Comparison of ENCODE assay signal across 8 mouse cellular contexts in the genomic region with DNA sequence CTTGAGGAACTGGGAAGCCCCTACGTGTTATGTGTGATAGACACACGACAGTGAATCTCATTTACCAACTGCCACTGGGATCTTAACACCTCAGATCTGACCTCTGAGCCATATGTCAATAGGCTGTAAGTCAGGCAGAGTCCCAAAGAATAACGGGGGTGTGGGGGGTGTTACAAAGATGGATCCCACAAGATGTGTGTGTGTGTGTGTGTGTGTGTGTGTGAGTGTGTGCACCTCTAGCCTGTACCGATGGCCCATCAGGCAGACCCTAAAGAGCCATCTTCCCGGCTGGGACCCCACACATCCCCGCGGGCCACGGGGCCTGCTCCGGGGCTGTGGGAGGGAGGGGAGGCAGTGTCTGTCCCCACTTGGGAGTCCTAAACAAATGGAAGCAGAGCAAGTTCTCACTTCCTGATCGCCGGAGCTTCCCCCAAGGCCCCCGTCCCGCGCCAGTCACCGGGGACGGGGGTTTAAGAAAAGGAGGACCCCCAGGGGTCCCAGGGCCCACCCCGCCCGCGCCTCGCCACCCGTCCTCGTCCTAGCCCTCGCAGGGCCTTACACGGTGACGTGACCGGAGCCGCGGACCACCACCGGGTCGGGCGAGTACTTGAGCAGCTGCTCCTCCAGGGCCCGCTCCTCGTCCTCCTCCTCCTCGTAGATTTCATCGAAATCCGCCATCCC. TPM values are rescaled to one million over a fixed set of nuclear protein-coding genes. Genes with fewer than 3 reads are reported as not detected.
A peak's percentile ranks its signal among the peaks of the same experiment; 100 is the strongest.
DNase-seq lines count a peak whose midpoint lies in the region; ATAC-seq and TF ChIP-seq lines count a peak whose summit lies in the region.

No protein-coding gene starts in this region.

- H3K27ac ChIP-seq in liver, embryonic 14.5 days: peak overlapping the region; percentile 66
- peak overlapping the region; percentile 91 for H3K27ac ChIP-seq in neural tube, embryonic 15.5 days (replicated peaks)

- peak; percentile 20; the same call in 1 of the 2 replicates for ATAC-seq in common myeloid progenitor, adult 5-6 weeks (replicated peaks; ENCODE audit: low read depth, poor library complexity, severe bottlenecking)
- peak; percentile 64 for ATAC-seq in liver, embryonic 14.5 days (ENCODE audit: insufficient read depth)
- ATAC-seq in neural tube, embryonic 15.5 days (ENCODE audit: low FRiP score): peak; percentile 87

- DNase-seq in left cerebral cortex, postnatal 25 days (ENCODE audit: low spot score in 2 of 2): peak; percentile 17 to 23
- DNase-seq in left cerebral cortex, adult 11 months (ENCODE audit: low spot score): no peak
- DNase-seq in MN1 (ENCODE audit: low spot score): peak; percentile 21
- peak; percentile 10 for DNase-seq in heart, postnatal 25 days (ENCODE audit: low spot score)
- DNase-seq in liver, embryonic 14.5 days (ENCODE audit: low read depth in 3 of 3, low spot score in 3 of 3): peak in 1 of 3 experiments; percentile 9
- DNase-seq in left cerebral cortex, postnatal 36 days (ENCODE audit: low spot score in 2 of 2): no peak

- H3K36me3 ChIP-seq in liver, embryonic 14.5 days (replicated peaks; ENCODE audit: control insufficient read depth, insufficient read depth, low read depth): no peaks in the 10 kb centered on the region
- H3K36me3 ChIP-seq in neural tube, embryonic 15.5 days: no peaks in the 10 kb centered on the region

- WGBS in liver, embryonic 14.5 days (ENCODE audit: insufficient replicate concordance): under 1% methylated on average over 36 of the region's 36 CpGs
- 0% methylated on average over 32 of the region's 36 CpGs for WGBS in neural tube, embryonic 15.5 days

- no peaks in the 10 kb centered on the region for H3K27me3 ChIP-seq in liver, embryonic 14.5 days (ENCODE audit: control insufficient read depth, insufficient read depth, low read length)
- H3K27me3 ChIP-seq in neural tube, embryonic 15.5 days (replicated peaks): 0 out of 2 replicates have a peak, but pooled peaks cover 4% of the 10 kb centered on the region

- peaks cover 3 to 9% of the 10 kb centered on the region in 2 experiments; a peak in 3 of 4 replicates for H3K4me1 ChIP-seq in liver, embryonic 14.5 days (replicated peaks; ENCODE audit: control insufficient read depth in 2 of 2, insufficient read depth in 2 of 2, low read length in 1 of 2)
- peaks cover 17% of the 10 kb centered on the region for H3K4me1 ChIP-seq in neural tube, embryonic 15.5 days

- TF ChIP-seq CTCF in liver, embryonic 14.5 days (IDR thresholded peaks at IDR 0.05; ENCODE audit: low read depth): no peak

- H3K9ac ChIP-seq in liver, embryonic 14.5 days (replicated peaks): peak overlapping the region; percentile 98
- H3K9ac ChIP-seq in neural tube, embryonic 15.5 days (replicated peaks): peak overlapping the region; percentile 99

- no peak for TF ChIP-seq EP300 in liver, embryonic 14.5 days (IDR thresholded peaks at IDR 0.05; ENCODE audit: low read depth)

- peak overlapping the region; percentile 92 to 95 for H3K4me3 ChIP-seq in liver, embryonic 14.5 days (ENCODE audit: insufficient read depth in 1 of 2, low read depth in 2 of 2, low read length in 2 of 2)
- H3K4me3 ChIP-seq in neural tube, embryonic 15.5 days (replicated peaks): peak overlapping the region; percentile 97

- H3K9me3 ChIP-seq in liver, embryonic 14.5 days (ENCODE audit: control insufficient read depth, low read length): no peaks in the 10 kb centered on the region
- H3K9me3 ChIP-seq in neural tube, embryonic 15.5 days (replicated peaks): no peaks in the 10 kb centered on the region

- intact Hi-C loops in left cerebral cortex, postnatal 25 days (cut with DNase I): loop anchor here (5.0 to 10.0 kb wide), 2 partner anchors 101 to 409 kb away; no protein-coding TSS in a partner anchor
- intact Hi-C loops in heart, postnatal 25 days (cut with DNase I): loop anchor here (5.0 kb wide), 1 partner anchor 71 kb away; no protein-coding TSS in a partner anchor
- intact Hi-C loops in left cerebral cortex, postnatal 36 days (cut with DNase I): loop anchor here (5.0 kb wide), 1 partner anchor 101 kb away; no protein-coding TSS in a partner anchor

- H3K4me2 ChIP-seq in liver, embryonic 14.5 days (ENCODE audit: low read depth): peak overlapping the region; percentile 90
- peak overlapping the region; percentile 83 for H3K4me2 ChIP-seq in neural tube, embryonic 15.5 days

RNA-seq across cellular contexts. Expression of a gene that starts 0.8 kb away (rescaled TPM):
- total RNA-seq in left cerebral cortex, postnatal 25 days (2021): 10 to 100 TPM; 17.7 to 20.6 TPM
- 28.8 and 31.4 TPM in 2 replicates for total RNA-seq in common myeloid progenitor, adult 5-6 weeks (2017)
- total RNA-seq in heart, postnatal 25 days (2021): 10 to 100 TPM; 20.5 to 23.2 TPM
- 4.5 and 10.5 TPM in 2 replicates for polyA plus RNA-seq in liver, embryonic 14.5 days (2012; rRNA removed)
- polyA plus RNA-seq in liver, embryonic 14.5 days (2014; fragmentation: Nextera tagmentation; extraction: Ambion mirVana): 19.3 and 24.9 TPM in 2 replicates
- polyA plus RNA-seq in neural tube, embryonic 15.5 days (2015; fragmentation: Nextera tagmentation; extraction: Ambion mirVana): 24.6 and 30.2 TPM in 2 replicates
- 10 to 100 TPM; 15.3 to 18.8 TPM for total RNA-seq in left cerebral cortex, postnatal 36 days (2021)

RNA-seq across cellular contexts. Expression of a gene that starts 31.6 kb away (rescaled TPM):
- total RNA-seq in left cerebral cortex, postnatal 25 days (2021): not detected
- not detected in 2 replicates for total RNA-seq in common myeloid progenitor, adult 5-6 weeks (2017)
- not detected for total RNA-seq in heart, postnatal 25 days (2021)
- not detected in 2 replicates for polyA plus RNA-seq in liver, embryonic 14.5 days (2012; rRNA removed)
- not detected in 2 replicates for polyA plus RNA-seq in liver, embryonic 14.5 days (2014; fragmentation: Nextera tagmentation; extraction: Ambion mirVana)
- polyA plus RNA-seq in neural tube, embryonic 15.5 days (2015; fragmentation: Nextera tagmentation; extraction: Ambion mirVana): 0.20 TPM in 1 of 2 replicates, not detected in the other
- total RNA-seq in left cerebral cortex, postnatal 36 days (2021): under 1 TPM in 1 of 2 experiments, not detected in 1; 0.39 TPM

Comparison
In these comparisons a context has a peak if more than half of its experiments do, and no peak if none do; other contexts are left out.
1. DNase-seq: peak in left cerebral cortex, postnatal 25 days (2 of 2), MN1 (single experiment) and heart, postnatal 25 days (single experiment); none in left cerebral cortex, adult 11 months (single experiment) and left cerebral cortex, postnatal 36 days (0 of 2).
2. ATAC-seq: peak in every context shown above with its lines; median percentile 87 in neural tube, embryonic 15.5 days; 64 in liver, embryonic 14.5 days; 20 in common myeloid progenitor, adult 5-6 weeks.